Mouse (Mus musculus) lung, adult 2 months (tissue): Measurements from ENCODE around the gene Cmc2. TPM values are rescaled to one million over a fixed set of nuclear protein-coding genes. Genes with fewer than 3 reads are reported as not detected.
A peak's percentile ranks its signal among the peaks of the same experiment; 100 is the strongest.

ENCODE experiments used
- DNase-seq: peaks from one replicate; pipeline ENCODE4 v3.0.0; 2022
- H3K4me1 ChIP-seq: fragments of 200-500 bp; 2 replicates; pipeline ENCODE4 v1.6.1; 2011; ENCODE audit warnings: low read length; ENCODE audit not compliant: control insufficient read depth, insufficient read depth
- H3K4me3 ChIP-seq: fragments of 200-500 bp; replicated peaks from 2 replicates; pipeline ENCODE3; 2011; ENCODE audit warnings: low read depth, mild to moderate bottlenecking, control low read depth, low read length; ENCODE audit errors: extremely low read depth
- CTCF ChIP-seq: fragments of 200-500 bp; IDR thresholded peaks from 2 replicates; pipeline ENCODE4 v1.5.1; 2011; ENCODE audit warnings: mild to moderate bottlenecking, low read length, control low read depth; ENCODE audit not compliant: insufficient read depth
- POLR2A ChIP-seq: fragments of 200-500 bp; IDR thresholded peaks from 2 replicates; pipeline ENCODE4 v1.6.1; 2011; ENCODE audit warnings: low read depth, mild to moderate bottlenecking, control low read depth, low read length, borderline replicate concordance; ENCODE audit errors: extremely low read depth
- WGBS: fragments of 180-500 bp; shearing (Covaris S2); methylation state at CpG from one replicate; pipeline ENCODE4 v1.1.7; 2018; 5-methylcytosine and 5-hydroxymethylcytosine counted together
- polyA plus RNA-seq: library from polyadenylated mRNA; depleted of rRNA; stranded (reverse); fragments of >200 nt; gene quantifications from 2 replicates; pipeline ENCODE4 v1.2.3, GENCODE M21; 2012; rRNA removed

Gene Cmc2
- 4.8 and 8.1 TPM in 2 replicates for polyA plus RNA-seq

- TF ChIP-seq POLR2A (peak; percentile 98; the same call in 1 of the 2 replicates), CTCF (no peak)
- H3K4me3 ChIP-seq: peak within 1 kb of the TSS; percentile 96
- peak; percentile 94 for DNase-seq
- H3K4me1 ChIP-seq: peaks cover 3% of the 10 kb centered on the region
- under 1% methylated on average over 57 of the region's 57 CpGs for WGBS
Measured at GRCm38 (mm10) chr8:116921337-116922059, at the start of gene Cmc2, which contains the start of gene Cenpn. Cmc2 (minus strand) TSS chr8:116921455. Cenpn (plus strand) TSS chr8:116921730.

DNA sequence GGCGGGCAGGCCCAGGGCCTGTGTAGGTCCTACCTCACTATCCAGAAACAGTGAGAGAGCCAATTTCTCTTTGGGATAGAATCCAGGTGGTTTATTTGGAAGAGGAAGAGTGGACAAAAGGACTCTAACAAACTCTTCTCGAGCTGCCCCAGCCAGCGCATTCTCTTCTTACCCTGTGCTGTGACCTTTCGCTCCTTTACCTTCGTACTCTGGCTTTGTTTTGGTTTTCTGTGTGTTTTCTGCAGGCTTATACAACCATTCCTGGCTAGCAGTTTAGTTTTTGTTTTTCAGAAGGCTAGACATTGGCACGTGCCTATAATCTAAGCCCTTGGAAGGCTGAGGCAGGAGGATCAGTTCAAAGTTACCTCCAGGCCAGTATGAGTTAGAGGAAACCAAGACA lies 48.3 kb upstream of the Cmc2 start:
- TF ChIP-seq POLR2A: no peak
- TF ChIP-seq CTCF: no peak
- no peak for DNase-seq

GRCm38 (mm10) chr8:116954415-116954814 lies 33.2 kb upstream of the Cmc2 start:
- no peak overlapping the region for H3K4me3 ChIP-seq
- TF ChIP-seq POLR2A: no peak
- TF ChIP-seq CTCF: no peak
- peaks cover 5% of the 10 kb centered on the region; the same call in 1 of the 2 replicates for H3K4me1 ChIP-seq
- DNase-seq: no peak
- WGBS: 95% methylated on average over 9 of the region's 9 CpGs

More for the DNA sequence above, 48.3 kb upstream of the Cmc2 start:
- Histone ChIP-seq H3K4me3 (no peak overlapping the region), H3K4me1 (no peaks in the 10 kb centered on the region)
- 85% methylated on average over 6 of the region's 6 CpGs for WGBS

DNA sequence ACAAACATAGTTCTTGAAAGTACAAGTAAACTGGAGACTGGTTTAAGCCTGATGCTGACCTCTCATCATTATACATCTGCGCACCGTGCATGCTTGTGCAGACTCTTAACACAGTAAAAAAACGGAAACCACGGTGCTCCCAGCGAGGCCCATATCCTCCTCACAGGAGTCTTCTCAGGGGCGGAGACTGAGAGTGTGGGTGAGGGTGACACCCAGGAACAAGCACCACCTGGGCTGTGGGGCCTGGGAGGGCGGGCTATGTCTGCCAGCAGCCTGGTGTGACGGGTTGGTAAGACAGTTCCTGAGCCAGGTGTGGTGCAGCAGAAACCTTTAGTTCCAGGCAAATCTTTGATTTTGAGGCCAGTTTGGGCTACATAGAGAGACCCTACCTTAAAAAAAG lies 31.2 kb upstream of the Cmc2 start:
- peaks cover 5% of the 10 kb centered on the region; the same call in 1 of the 2 replicates for H3K4me1 ChIP-seq
- WGBS: 77% methylated on average over 8 of the region's 8 CpGs
- no peak for DNase-seq
- no peak overlapping the region for H3K4me3 ChIP-seq
- TF ChIP-seq POLR2A: no peak
- no peak for TF ChIP-seq CTCF

GRCm38 (mm10) chr8:116951778-116952177 lies 30.5 kb upstream of the Cmc2 start:
- H3K4me3 ChIP-seq: no peak overlapping the region
- no peak for TF ChIP-seq CTCF
- WGBS: 56% methylated on average over 2 of the region's 2 CpGs
- H3K4me1 ChIP-seq: peaks cover 5% of the 10 kb centered on the region; the same call in 1 of the 2 replicates
- DNase-seq: no peak

GRCm38 (mm10) chr8:116951369-116951768 lies 30.1 kb upstream of the Cmc2 start:
- 40% methylated on average over 5 of the region's 5 CpGs for WGBS
- peaks cover 5% of the 10 kb centered on the region; the same call in 1 of the 2 replicates for H3K4me1 ChIP-seq
- H3K4me3 ChIP-seq: no peak overlapping the region
- DNase-seq: no peak
- TF ChIP-seq CTCF (no peak), POLR2A (no peak)

- no peak for TF ChIP-seq POLR2A
- TF ChIP-seq CTCF: no peak
- WGBS: 68% methylated on average over 7 of the region's 7 CpGs
- Histone ChIP-seq H3K4me3 (no peak overlapping the region), H3K4me1 (peaks cover 5% of the 10 kb centered on the region; the same call in 1 of the 2 replicates)
- DNase-seq: no peak
Measured at GRCm38 (mm10) chr8:116947589-116947988, 26.3 kb upstream of the Cmc2 start.

DNA sequence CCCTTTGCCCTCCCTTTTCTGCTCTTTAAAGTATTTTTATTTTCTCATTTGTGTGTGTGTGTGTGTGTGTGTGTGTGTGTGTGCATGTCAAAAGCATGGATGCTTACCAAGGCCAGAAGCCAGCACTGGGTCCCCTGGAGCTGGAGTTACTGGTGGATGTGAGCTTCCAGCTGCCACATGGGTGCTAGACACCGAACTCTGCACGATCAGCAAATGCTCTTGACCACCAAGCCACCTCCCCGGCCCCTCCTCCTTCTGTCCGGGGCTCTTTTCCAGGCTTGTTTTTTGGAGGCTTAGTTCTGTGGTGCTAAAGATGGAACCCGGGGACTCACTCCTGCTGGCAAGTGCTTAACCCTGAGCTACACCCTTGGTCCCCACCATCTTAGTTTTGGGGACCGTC lies 25.6 kb upstream of the Cmc2 start:
- TF ChIP-seq CTCF (no peak), POLR2A (no peak)
- peaks cover 4% of the 10 kb centered on the region; the same call in 1 of the 2 replicates for H3K4me1 ChIP-seq
- 53% methylated on average over 6 of the region's 6 CpGs for WGBS

GRCm38 (mm10) chr8:116946268-116946838 lies 25.1 kb upstream of the Cmc2 start:
- WGBS: 47% methylated on average over 21 of the region's 21 CpGs
- peak overlapping the region; percentile 38 for H3K4me3 ChIP-seq
- peaks cover 1% of the 10 kb centered on the region; the same call in 1 of the 2 replicates for H3K4me1 ChIP-seq
- no peak for TF ChIP-seq POLR2A
- TF ChIP-seq CTCF: no peak
- DNase-seq: no peak

More for the DNA sequence above, 25.6 kb upstream of the Cmc2 start:
- H3K4me3 ChIP-seq: no peak overlapping the region
- no peak for DNase-seq

DNA sequence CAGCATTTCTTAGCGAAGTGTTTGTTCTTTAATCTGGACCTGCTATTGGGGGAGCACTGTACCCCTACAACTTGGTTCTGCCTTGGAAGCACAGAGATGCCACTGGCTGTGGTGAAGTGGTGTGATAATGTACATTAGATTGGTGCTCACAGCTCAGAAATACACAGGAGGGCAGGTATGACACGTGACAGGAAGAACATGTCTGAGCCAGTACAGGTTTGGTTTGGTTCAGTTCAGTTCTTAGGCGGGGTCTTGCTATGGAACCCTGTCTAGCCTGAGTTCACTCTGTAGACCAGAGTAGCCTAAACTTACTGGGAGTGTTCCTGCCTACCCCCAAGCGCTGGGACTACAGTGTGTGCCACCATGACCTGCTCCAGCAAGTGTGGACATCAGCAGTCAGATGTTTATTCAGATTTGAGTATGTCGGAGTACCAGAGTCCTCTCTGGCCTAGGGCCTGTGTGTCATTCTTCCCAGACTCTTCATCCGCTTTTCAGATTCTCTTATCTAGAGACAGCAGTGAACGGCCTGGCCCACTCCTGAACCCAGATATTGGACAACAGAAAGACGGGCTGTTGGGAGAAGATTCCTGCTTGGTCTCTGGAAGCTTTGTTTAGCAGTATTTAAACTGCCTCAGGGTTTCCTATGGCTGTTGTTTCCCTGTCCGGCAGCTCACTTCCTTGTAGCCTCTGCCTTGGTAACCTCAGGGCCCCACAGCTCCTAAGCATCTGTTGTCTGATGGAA lies 24.1 kb upstream of the Cmc2 start:
- WGBS: 72% methylated on average over 9 of the region's 9 CpGs
- Histone ChIP-seq H3K4me1 (no peaks in the 10 kb centered on the region), H3K4me3 (no peak overlapping the region)
- TF ChIP-seq POLR2A (no peak), CTCF (no peak)
- DNase-seq: no peak
